Mouse (Mus musculus): Measurements from ENCODE around the gene Lemd2. TPM values are rescaled to one million over a fixed set of nuclear protein-coding genes. Genes with fewer than 3 reads are reported as not detected.

Gene Lemd2
- polyA plus RNA-seq, 1 experiment from 2014 or later = 20.8 TPM

DNA sequence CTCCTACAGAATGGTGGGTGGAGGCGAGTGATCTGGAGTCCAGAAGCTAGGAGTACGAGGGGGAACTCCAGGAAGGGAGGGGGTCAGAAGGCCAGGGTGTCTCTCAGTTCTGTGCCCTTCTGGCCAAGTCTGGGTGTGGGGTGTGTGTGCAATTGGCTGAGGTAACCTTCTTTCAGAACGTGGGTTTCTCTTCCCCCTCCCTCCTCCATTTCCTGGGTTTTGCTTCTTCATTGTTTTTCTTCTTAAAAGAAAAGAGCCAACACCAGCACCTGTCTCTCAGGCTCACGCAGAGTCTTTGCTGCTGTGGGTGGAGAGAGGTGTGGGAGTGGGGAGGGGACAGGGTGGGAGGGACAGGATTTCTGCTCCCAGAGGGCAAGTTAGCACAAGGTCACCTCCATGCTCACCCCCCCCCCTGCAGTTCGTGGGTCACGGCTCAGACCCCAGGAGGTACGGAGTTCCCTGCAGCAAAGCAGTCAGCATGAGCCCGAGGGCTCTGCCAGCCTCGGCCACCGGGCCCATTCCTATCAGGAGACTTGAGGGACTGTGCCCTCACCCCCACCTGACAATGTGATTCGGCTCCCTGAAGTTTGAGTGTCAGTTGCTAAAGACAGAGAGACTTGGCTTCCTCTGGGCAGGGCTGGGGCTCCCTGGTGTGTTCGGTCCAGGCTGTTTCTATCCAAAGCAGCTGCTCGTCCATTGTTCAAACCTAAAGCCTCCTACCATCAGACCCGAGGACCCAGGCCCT, 25.6 kb upstream of the Lemd2 start:
- Histone ChIP-seq H3K4me1 (ENCODE audit: control insufficient read depth, insufficient read depth, low read length) (peaks cover 38% of the 10 kb centered on the region), H3K36me3 (ENCODE audit: control insufficient read depth, insufficient read depth, low read length) (no peaks in the 10 kb centered on the region), H3K27me3 (ENCODE audit: control insufficient read depth, insufficient read depth, low read depth, low read length) (no peaks in the 10 kb centered on the region; the same call in 1 of the 2 replicates), H3K4me3 (ENCODE audit: low read depth, low read length) (no peak overlapping the region), H3K4me2 (ENCODE audit: low read length) (no peak overlapping the region), H3K9me3 (replicated peaks; ENCODE audit: control insufficient read depth, low read length, poor library complexity, severe bottlenecking) (no peaks in the 10 kb centered on the region), H3K9ac (ENCODE audit: low read depth, low read length) (0 out of 2 replicates have a peak overlapping the region, but pooled peaks have one; percentile 12), H3K27ac (ENCODE audit: low read length) (no peak overlapping the region)
- no peak for ATAC-seq
- WGBS = 10% methylated on average over 14 of the region's 14 CpGs

DNA sequence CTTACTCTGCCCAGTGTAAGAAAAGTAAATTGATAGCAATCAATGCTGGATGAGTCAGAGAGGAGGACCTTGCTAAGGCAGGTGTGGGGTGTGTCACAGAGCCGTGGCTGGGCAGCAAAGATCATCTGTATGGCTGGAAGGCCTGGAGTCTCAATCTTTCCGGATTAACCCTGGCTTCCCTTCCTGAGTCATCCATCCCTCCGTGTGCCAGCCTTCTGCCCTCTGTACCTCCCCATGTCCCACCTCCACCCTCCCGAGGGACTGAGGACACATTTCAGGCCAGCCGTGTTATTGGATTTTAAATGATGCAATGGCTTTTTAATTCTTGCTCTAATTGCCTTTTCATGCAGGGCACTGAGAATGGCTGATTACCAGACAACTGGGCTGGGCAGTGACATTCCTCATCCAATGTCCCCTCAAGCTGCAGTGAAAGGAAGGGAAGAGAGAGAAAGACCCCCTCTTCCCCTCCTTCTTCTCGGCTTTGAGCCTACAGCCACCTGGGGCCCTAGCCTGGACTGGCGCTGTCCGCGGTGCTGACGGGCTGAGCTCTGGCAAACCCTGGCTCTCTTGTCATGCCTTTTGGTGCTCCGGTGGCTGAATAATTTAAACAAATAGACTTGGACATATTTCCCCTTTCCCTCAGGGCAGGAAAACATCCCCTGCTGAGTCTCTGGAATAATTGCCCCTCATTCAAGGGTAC, 24.1 kb upstream of the Lemd2 start:
- WGBS = 9% methylated on average over 11 of the region's 11 CpGs
- 0 out of 2 replicates have a peak overlapping the region, but pooled peaks have one; percentile 8 for H3K9ac ChIP-seq (ENCODE audit: low read depth, low read length)

DNA sequence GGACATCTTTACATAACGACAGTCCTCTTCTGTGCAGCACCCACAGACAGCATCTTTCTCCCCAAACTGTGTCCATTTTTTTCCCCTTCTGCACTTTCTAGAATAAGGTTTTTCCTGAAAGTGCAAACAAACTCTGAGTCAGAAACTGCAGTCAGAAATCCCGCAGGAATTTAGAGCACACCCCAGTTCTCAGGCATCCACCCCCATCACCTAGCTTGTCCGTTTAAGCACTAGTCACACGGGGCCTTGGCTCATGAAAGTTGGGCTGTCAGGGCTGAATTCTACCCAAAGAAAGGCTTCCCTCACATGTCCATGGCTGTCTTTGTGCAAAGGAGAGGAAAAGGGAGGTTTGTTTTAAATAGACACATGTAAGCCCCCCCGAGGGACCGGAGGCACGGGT, 23.0 kb upstream of the Lemd2 start:
- no peaks in the 10 kb centered on the region for H3K9me3 ChIP-seq (replicated peaks; ENCODE audit: control insufficient read depth, low read length, poor library complexity, severe bottlenecking)
- H3K27me3 ChIP-seq (ENCODE audit: control insufficient read depth, insufficient read depth, low read depth, low read length) = no peaks in the 10 kb centered on the region
- peak overlapping the region; percentile 11; the same call in 1 of the 2 replicates for H3K9ac ChIP-seq (ENCODE audit: low read depth, low read length)
- H3K4me3 ChIP-seq (ENCODE audit: low read depth, low read length) = no peak overlapping the region
- 43% methylated on average over 7 of the region's 7 CpGs for WGBS
- no peak for ATAC-seq
- peak overlapping the region; percentile 13; the same call in 1 of the 2 replicates for H3K27ac ChIP-seq (ENCODE audit: low read length)
- H3K4me1 ChIP-seq (ENCODE audit: control insufficient read depth, insufficient read depth, low read length) = peaks cover 38% of the 10 kb centered on the region
- no peak overlapping the region for H3K4me2 ChIP-seq (ENCODE audit: low read length)
- no peaks in the 10 kb centered on the region for H3K36me3 ChIP-seq (ENCODE audit: control insufficient read depth, insufficient read depth, low read length)

More for the DNA sequence above, 24.1 kb upstream of the Lemd2 start:
- no peak overlapping the region for H3K4me2 ChIP-seq (ENCODE audit: low read length)
- no peak overlapping the region for H3K4me3 ChIP-seq (ENCODE audit: low read depth, low read length)
- no peak overlapping the region; the same call in 1 of the 2 replicates for H3K27ac ChIP-seq (ENCODE audit: low read length)
- H3K36me3 ChIP-seq (ENCODE audit: control insufficient read depth, insufficient read depth, low read length) = no peaks in the 10 kb centered on the region
- ATAC-seq = 0 out of 2 replicates have a peak, but pooled peaks have one; percentile 49
- peaks cover 38% of the 10 kb centered on the region for H3K4me1 ChIP-seq (ENCODE audit: control insufficient read depth, insufficient read depth, low read length)
- no peaks in the 10 kb centered on the region for H3K27me3 ChIP-seq (ENCODE audit: control insufficient read depth, insufficient read depth, low read depth, low read length)
- no peaks in the 10 kb centered on the region for H3K9me3 ChIP-seq (replicated peaks; ENCODE audit: control insufficient read depth, low read length, poor library complexity, severe bottlenecking)

DNA sequence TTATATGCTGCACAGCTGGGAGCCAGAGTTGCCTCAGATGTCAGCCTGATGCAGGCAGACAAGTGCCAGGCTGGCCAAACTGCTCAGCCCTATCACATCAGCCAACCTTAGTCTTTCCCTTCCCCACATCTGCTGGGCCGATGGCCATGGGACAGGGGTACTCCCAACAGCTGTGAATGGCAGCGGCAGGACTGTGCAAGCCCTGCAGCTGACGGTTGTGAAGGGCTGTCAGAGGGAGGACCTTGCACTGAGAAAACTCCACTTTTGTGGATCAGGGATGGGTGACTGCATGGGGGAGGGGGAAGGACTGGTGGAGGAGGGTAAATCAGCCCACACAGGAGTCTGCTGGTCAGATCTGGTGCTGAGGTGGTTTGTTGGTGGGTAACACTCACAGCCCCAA, 22.4 kb upstream of the Lemd2 start:
- H3K9me3 ChIP-seq (replicated peaks; ENCODE audit: control insufficient read depth, low read length, poor library complexity, severe bottlenecking) = no peaks in the 10 kb centered on the region
- H3K4me1 ChIP-seq (ENCODE audit: control insufficient read depth, insufficient read depth, low read length) = peaks cover 38% of the 10 kb centered on the region
- 37% methylated on average over 3 of the region's 3 CpGs for WGBS
- H3K27me3 ChIP-seq (ENCODE audit: control insufficient read depth, insufficient read depth, low read depth, low read length) = no peaks in the 10 kb centered on the region
- H3K4me2 ChIP-seq (ENCODE audit: low read length) = no peak overlapping the region
- no peak for ATAC-seq
- no peak overlapping the region for H3K27ac ChIP-seq (ENCODE audit: low read length)
- no peak overlapping the region for H3K4me3 ChIP-seq (ENCODE audit: low read depth, low read length)
- no peak overlapping the region for H3K9ac ChIP-seq (ENCODE audit: low read depth, low read length)
- no peaks in the 10 kb centered on the region for H3K36me3 ChIP-seq (ENCODE audit: control insufficient read depth, insufficient read depth, low read length)

DNA sequence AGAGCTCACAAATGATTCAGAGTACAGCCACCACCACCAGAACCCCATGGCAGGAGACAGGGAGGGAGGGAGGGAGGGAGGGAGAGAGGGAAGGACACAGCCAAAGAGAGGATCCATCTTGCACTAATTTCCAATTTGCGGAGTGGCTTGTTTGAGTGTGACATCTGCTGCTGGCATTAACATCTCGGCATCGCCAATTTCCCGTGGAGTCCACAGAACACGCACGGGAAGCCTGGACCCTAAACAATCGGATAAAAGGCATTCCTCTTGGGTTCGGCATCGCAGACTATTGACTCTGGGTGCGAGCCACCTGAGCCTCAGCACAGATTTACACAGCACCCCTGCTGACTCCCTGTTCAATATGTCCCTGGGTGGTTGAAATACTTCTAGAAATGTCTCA, 21.5 kb upstream of the Lemd2 start:
- no peak for ATAC-seq
- no peak overlapping the region for H3K4me3 ChIP-seq (ENCODE audit: low read depth, low read length)
- 16% methylated on average over 10 of the region's 10 CpGs for WGBS
- H3K27me3 ChIP-seq (ENCODE audit: control insufficient read depth, insufficient read depth, low read depth, low read length) = no peaks in the 10 kb centered on the region
- no peak overlapping the region for H3K4me2 ChIP-seq (ENCODE audit: low read length)
- peaks cover 38% of the 10 kb centered on the region for H3K4me1 ChIP-seq (ENCODE audit: control insufficient read depth, insufficient read depth, low read length)
- H3K27ac ChIP-seq (ENCODE audit: low read length) = no peak overlapping the region
- H3K9me3 ChIP-seq (replicated peaks; ENCODE audit: control insufficient read depth, low read length, poor library complexity, severe bottlenecking) = no peaks in the 10 kb centered on the region
- no peaks in the 10 kb centered on the region for H3K36me3 ChIP-seq (ENCODE audit: control insufficient read depth, insufficient read depth, low read length)
- no peak overlapping the region for H3K9ac ChIP-seq (ENCODE audit: low read depth, low read length)

DNA sequence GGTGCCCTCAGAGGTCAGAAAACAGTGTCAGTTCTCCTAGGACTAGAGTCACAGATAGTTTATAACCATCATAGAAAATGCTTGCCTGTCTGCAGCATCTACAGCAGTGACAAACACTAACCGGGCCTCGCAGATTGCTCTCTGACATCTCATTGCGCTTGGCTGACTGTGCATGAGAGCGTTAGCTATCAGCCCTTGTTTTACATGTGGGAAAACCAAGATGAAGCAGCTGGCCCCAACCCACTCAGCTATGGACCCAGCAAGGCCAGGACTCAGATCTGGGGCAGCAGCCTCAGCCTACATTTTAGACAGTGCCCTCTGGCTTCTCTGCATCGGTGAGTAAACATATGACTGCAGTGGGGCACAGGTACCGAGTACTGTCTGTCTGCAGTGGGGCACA, 19.6 kb upstream of the Lemd2 start:
- no peak for ATAC-seq
- H3K36me3 ChIP-seq (ENCODE audit: control insufficient read depth, insufficient read depth, low read length) = no peaks in the 10 kb centered on the region
- H3K4me1 ChIP-seq (ENCODE audit: control insufficient read depth, insufficient read depth, low read length) = peaks cover 30% of the 10 kb centered on the region
- no peaks in the 10 kb centered on the region for H3K9me3 ChIP-seq (replicated peaks; ENCODE audit: control insufficient read depth, low read length, poor library complexity, severe bottlenecking)
- no peak overlapping the region for H3K4me3 ChIP-seq (ENCODE audit: low read depth, low read length)
- H3K27ac ChIP-seq (ENCODE audit: low read length) = no peak overlapping the region
- no peak overlapping the region for H3K9ac ChIP-seq (ENCODE audit: low read depth, low read length)
- 85% methylated on average over 6 of the region's 6 CpGs for WGBS
- no peak overlapping the region for H3K4me2 ChIP-seq (ENCODE audit: low read length)
- H3K27me3 ChIP-seq (ENCODE audit: control insufficient read depth, insufficient read depth, low read depth, low read length) = no peaks in the 10 kb centered on the region

DNA sequence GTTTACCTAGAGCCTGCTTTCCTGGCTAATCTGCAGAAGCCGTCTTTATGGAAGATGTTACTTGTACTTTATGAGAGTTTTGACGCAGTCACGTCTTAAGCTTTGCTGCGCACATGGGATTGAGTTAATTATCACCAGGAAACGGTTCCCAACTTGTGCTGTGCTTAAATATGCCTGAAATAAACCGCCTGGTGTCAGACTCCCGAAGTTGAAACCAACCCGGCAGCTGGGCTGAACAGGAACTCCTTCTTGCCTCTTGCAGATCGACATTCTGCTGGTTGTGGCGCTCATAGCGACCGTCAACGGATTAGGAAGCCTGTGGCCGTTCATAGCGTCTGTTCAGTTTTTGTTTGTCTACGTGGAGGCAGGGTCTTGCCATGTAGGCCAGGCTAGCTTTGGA, 17.3 kb upstream of the Lemd2 start:
- H3K27ac ChIP-seq (ENCODE audit: low read length) = no peak overlapping the region
- no peak overlapping the region for H3K4me2 ChIP-seq (ENCODE audit: low read length)
- no peak for ATAC-seq
- H3K9me3 ChIP-seq (replicated peaks; ENCODE audit: control insufficient read depth, low read length, poor library complexity, severe bottlenecking) = no peaks in the 10 kb centered on the region
- no peaks in the 10 kb centered on the region for H3K36me3 ChIP-seq (ENCODE audit: control insufficient read depth, insufficient read depth, low read length)
- no peak overlapping the region for H3K4me3 ChIP-seq (ENCODE audit: low read depth, low read length)
- no peaks in the 10 kb centered on the region for H3K27me3 ChIP-seq (ENCODE audit: control insufficient read depth, insufficient read depth, low read depth, low read length)
- peaks cover 15% of the 10 kb centered on the region for H3K4me1 ChIP-seq (ENCODE audit: control insufficient read depth, insufficient read depth, low read length)
- WGBS = 86% methylated on average over 16 of the region's 16 CpGs
- no peak overlapping the region for H3K9ac ChIP-seq (ENCODE audit: low read depth, low read length)

DNA sequence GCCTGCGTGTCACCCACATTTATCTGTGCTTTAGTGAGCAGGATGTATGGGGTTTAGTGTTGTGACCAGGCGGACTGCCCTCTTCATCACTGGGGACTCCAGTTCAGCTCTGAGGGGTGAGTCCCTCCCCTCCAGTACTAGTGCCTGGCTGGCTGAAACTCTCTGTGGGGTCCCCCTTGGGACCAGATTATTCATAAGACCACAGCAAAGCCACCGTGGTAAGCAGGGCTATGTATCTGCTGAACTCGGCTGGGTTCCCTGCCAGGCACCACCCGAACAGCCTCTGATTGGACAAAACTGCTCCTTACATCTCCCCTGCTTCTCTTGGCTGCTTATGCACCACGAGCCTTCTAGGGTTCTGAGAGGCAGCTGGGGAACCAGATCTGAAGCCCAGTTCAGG, 14.6 kb upstream of the Lemd2 start:
- H3K4me2 ChIP-seq (ENCODE audit: low read length) = no peak overlapping the region
- 38% methylated on average over 6 of the region's 6 CpGs for WGBS

DNA sequence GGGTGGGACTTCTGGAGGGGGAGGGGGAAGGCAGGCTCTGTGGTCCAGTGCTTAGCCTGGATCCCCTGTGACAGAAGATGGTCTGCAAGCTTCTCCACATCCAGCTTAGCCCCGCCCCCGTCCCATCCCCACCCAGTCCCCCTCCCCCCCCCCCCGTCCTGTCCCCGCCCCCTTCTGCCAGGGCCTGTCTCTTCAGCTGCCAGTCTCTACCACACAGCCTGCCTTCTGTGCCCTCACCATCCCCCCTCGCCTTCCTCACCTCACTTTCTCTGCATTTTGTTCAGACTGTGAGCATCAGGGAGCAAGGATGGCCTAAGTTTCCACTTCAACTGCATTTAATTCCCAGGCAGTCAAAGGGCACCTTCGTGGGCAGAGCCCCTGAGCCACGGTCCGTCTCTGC, 14.1 kb upstream of the Lemd2 start:
- 49% methylated on average over 5 of the region's 8 CpGs for WGBS
- H3K4me3 ChIP-seq (ENCODE audit: low read depth, low read length) = no peak overlapping the region
- no peak for ATAC-seq
- no peaks in the 10 kb centered on the region for H3K27me3 ChIP-seq (ENCODE audit: control insufficient read depth, insufficient read depth, low read depth, low read length)
- no peaks in the 10 kb centered on the region for H3K9me3 ChIP-seq (replicated peaks; ENCODE audit: control insufficient read depth, low read length, poor library complexity, severe bottlenecking)
- H3K9ac ChIP-seq (ENCODE audit: low read depth, low read length) = no peak overlapping the region
- H3K4me2 ChIP-seq (ENCODE audit: low read length) = no peak overlapping the region
- H3K36me3 ChIP-seq (ENCODE audit: control insufficient read depth, insufficient read depth, low read length) = no peaks in the 10 kb centered on the region
- no peak overlapping the region for H3K27ac ChIP-seq (ENCODE audit: low read length)
- peaks cover 8% of the 10 kb centered on the region for H3K4me1 ChIP-seq (ENCODE audit: control insufficient read depth, insufficient read depth, low read length)

More for the DNA sequence above, 14.6 kb upstream of the Lemd2 start:
- Histone ChIP-seq H3K9ac (ENCODE audit: low read depth, low read length) (no peak overlapping the region), H3K4me1 (ENCODE audit: control insufficient read depth, insufficient read depth, low read length) (peaks cover 8% of the 10 kb centered on the region), H3K27me3 (ENCODE audit: control insufficient read depth, insufficient read depth, low read depth, low read length) (no peaks in the 10 kb centered on the region), H3K4me3 (ENCODE audit: low read depth, low read length) (no peak overlapping the region), H3K36me3 (ENCODE audit: control insufficient read depth, insufficient read depth, low read length) (no peaks in the 10 kb centered on the region), H3K27ac (ENCODE audit: low read length) (no peak overlapping the region), H3K9me3 (replicated peaks; ENCODE audit: control insufficient read depth, low read length, poor library complexity, severe bottlenecking) (no peaks in the 10 kb centered on the region)
- no peak for ATAC-seq

All from midbrain, embryonic 16.5 days (tissue).